Mouse (Mus musculus): Measurements from ENCODE around the gene Dusp23.
A peak's percentile ranks its signal among the peaks of the same experiment; 100 is the strongest.

The Dusp23 gene

GRCm38 (mm10) chr1:172632451-172633326, at the start of gene Dusp23:
TSS of gene Dusp23 (minus strand) at chr1:172632962.
- peak; percentile 91 for DNase-seq

DNA sequence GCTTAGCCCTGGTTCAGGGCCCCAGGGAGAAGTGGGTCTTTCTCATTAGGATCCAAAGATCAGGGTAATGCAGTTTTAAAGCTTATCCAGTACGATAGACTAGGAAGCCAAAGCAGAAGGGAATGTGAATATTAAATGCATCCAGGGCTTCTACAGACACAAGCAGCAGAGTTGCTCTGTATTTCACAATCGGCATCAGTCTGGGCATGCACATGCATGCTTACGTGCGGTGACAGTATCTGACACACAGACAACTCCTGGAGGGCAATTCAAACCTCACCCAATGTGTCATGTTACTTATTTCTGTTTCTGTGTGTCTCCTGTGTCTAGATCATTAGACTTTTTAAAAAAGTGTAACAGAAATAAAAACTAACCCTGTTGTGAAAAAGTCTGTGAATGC, 48.0 kb upstream of the Dusp23 start:
- no peak for DNase-seq

GRCm38 (mm10) chr1:172670716-172671115, 38.0 kb upstream of the Dusp23 start:
- no peak for DNase-seq

- no peak for DNase-seq
These were observed 34.8 kb upstream of the Dusp23 start for GRCm38 (mm10) chr1:172667597-172667996.

GRCm38 (mm10) chr1:172665457-172665856, 32.7 kb upstream of the Dusp23 start:
- DNase-seq, result no peak

GRCm38 (mm10) chr1:172659688-172660087, 26.9 kb upstream of the Dusp23 start:
- no peak for DNase-seq

- DNase-seq, result no peak
These were observed 24.5 kb upstream of the Dusp23 start for GRCm38 (mm10) chr1:172657266-172657665.

- no peak for DNase-seq
These were observed 21.1 kb upstream of the Dusp23 start for GRCm38 (mm10) chr1:172653900-172654299.

DNA sequence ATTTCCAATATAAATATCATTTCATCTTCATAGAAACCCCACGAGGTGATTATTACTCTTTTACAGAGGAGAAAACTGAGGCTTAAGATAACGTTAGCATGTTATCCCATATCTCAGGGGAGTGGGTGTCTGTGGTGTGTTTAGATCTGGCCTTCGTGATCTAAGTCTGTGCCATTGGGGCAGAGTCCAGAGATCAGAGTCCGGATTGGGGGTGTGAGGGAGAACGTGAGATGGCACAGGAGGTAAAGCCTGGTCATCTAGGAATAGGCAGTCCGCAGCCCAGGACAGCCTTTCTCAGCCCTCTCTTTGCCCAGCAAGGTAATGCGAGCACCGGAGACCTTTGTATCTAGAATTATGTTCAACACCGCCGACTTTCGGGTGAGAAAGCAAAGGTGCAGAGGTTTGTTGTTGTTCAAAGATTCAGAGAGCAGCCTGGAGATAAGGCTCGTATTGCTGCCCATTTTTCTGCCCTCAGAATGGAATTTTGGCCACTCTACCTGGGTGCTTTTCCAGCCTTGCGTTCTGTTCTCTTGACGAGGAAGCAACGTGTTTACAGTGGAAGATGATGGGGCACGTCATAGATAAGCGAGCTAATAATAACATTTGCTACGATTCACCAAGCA, 19.4 kb upstream of the Dusp23 start:
- DNase-seq, result no peak

- no peak for DNase-seq
These were observed 18.7 kb upstream of the Dusp23 start for GRCm38 (mm10) chr1:172651288-172651987.

DNA sequence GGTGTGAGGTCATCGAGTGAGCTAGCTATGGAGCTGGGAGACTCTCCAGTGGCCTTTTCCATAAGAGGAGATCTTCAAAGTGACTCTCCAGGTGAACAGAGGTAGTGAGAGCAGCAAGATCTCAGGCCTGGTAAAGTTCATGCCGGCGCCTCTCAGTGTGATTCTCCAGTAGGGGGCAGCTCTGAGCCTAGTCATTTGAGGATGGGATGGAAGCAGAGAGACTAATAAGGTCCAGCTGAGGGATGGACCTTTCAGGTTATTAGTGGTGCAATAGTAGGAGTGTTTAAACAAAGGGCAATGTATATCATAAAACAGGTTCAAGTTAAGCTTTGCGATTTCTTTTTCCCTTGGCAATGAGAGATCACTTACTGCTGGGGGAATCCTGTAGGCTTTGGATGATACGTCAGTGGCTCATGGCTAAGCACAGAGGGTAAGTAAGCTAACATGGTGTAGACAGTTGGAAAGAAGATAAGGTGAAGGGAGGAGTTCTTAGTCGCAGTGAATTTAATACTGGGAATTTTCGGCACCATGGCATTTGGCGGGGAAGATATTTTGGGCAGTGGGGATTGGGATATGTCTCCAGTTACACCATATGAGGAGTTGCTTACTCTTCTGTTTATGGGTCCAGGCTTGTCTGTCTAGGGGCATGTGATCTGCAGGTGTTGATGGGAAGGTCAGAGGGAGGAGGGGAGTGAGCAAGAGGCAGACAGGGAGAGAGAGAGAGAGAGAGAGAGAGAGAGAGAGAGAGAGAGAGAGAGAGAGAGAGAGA, 17.9 kb upstream of the Dusp23 start:
- DNase-seq, result no peak

DNA sequence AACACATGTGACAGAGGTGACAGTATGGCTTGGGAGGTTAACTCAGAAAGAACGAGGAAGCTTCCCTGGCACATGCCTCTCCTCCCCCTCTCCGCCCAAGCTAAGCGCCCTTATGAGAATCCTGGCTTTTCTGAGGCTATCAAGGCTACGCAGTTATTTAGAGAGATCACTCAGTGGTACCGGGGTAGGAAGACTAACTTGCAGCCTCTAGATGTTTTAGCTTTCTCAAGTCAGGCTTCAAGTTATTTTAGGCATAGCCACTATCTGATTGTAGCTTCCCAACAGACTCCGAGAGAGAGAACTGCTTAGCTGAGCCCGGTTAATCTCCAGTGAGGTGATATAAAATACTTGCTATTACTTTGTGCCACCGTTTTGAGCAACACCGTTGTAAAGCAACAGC, 16.6 kb upstream of the Dusp23 start:
- DNase-seq, result no peak

DNA sequence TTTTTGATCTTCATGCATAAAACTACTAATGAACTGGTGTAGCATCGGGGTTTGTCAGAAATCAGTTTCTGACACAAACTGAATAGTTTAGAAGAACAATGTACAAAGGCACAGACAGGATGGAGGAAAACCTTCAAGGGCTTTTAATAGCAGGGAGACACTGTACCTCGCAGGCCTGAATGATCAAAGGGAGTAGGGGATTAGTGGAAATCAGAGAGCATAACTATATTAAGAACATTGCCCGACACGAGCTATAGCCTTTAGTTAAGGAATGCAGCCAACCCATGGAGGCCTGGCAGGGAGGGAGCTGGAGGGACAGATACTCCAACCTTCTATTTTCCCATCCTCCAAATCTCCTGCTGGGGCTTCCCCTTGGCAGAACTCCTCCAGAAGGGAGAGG, 14.5 kb upstream of the Dusp23 start:
- DNase-seq, result no peak

GRCm38 (mm10) chr1:172638781-172639180, 6.0 kb upstream of the Dusp23 start:
- no peak for DNase-seq

DNA sequence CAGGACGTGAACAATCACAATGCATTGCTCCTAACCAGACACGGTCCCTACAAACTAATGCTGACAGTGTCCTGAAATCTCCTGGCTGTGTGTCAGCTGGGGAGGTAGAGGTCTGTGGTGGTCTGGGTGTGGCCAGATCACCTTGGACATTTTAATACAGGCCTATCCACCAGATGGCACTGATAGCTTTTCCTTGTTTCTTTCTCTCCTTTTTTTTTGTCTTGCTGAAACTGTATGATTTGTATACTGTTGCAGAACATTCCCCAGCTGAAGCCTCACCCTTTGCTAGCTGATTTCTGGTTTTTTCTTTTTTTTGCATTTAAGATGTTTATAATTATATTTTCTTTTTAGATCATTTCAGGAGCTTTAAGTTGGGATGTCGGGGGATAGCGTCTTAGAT, 5.0 kb upstream of the Dusp23 start:
- DNase-seq, result no peak

GRCm38 (mm10) chr1:172636266-172636665, 3.5 kb upstream of the Dusp23 start:
- no peak for DNase-seq

GRCm38 (mm10) chr1:172635258-172635657, 2.5 kb upstream of the Dusp23 start:
- no peak for DNase-seq

DNA sequence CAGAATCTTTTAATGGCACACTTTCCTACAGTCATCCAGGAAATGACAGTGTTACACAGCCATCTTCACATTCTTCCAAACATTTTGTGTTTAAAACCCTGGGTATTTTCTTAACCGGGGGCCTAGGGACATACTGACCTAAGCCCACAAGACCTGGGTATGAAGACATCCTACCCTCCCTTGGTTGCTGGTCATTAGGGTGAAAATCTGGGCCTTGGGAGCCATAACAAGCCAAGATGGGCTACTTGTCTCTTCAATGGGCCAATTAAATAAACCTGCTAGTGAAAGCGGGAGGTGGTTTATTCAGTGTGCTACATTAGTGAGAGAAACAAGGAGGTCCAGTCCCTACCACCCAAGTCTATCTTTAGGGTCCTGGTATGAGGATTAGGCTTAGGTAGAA, 1.4 kb upstream of the Dusp23 start:
- no peak for DNase-seq

- DNase-seq, result no peak
These were observed 1.0 kb downstream of the Dusp23 start for GRCm38 (mm10) chr1:172631721-172632120.

- DNase-seq, result no peak
These were observed 2.9 kb downstream of the Dusp23 start for GRCm38 (mm10) chr1:172629831-172630230.

- no peak for DNase-seq
These were observed 6.5 kb downstream of the Dusp23 start for GRCm38 (mm10) chr1:172626306-172626705.

DNA sequence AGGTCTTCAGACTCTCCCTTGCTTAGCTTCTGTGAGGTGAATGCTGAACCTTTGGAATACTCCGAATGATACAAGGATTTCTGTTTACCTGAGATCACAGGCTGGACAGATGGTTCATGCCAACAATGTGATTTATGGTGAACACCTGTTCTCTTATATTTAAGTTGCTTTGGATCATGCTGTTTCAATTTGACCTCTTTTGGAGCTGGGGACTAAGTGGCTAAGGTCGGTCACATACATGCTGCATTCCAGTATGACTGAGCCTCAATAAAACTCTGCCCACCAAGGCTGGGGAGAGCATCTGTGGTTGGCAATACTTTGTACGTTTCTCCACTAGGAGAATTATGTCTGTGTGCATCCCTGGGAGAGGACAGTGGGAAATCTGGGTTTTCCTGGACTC, 8.7 kb downstream of the Dusp23 start:
- no peak for DNase-seq

GRCm38 (mm10) chr1:172623599-172623998, 9.2 kb downstream of the Dusp23 start:
- DNase-seq, result no peak

Measured in right cerebral cortex, postnatal 25 days (tissue).